Mouse (Mus musculus) liver, postnatal 0 days (tissue): ENCODE measurements at regions not wholly inside any gene's neighbourhood (a gene's known extent, or its start where the extent isn't known, plus 50 kb on each side); places are given as distances from the start of the nearest gene placed in this dataset.

Experiments
- ATAC-seq: fragments of 200-750 bp; cut with Nextera tagmentation; 2 replicates; pipeline ENCODE4 v1.8.0; 2017; ENCODE audit warnings: mild to moderate bottlenecking, moderate library complexity
- DNase-seq: peaks from one replicate; pipeline ENCODE4 v3.0.0-alpha.2; 2016
- H3K27ac ChIP-seq: fragments of 300-500 bp; sonication (generic); 2 replicates; pipeline ENCODE4 v1.5.1; 2014; ENCODE audit warnings: antibody characterized with exemption, moderate library complexity, mild to moderate bottlenecking, low read depth
- H3K27me3 ChIP-seq: fragments of 300-500 bp; sonication (generic); 2 replicates; pipeline ENCODE4 v1.6.1; 2014; ENCODE audit warnings: low read length, control low read depth, mixed read lengths; ENCODE audit not compliant: insufficient read depth
- H3K36me3 ChIP-seq: fragments of 300-500 bp; sonication (generic); replicated peaks from 2 replicates; pipeline ENCODE4 v1.6.1; 2014; ENCODE audit warnings: mild to moderate bottlenecking, control low read depth, low read length, moderate library complexity, mixed read lengths; ENCODE audit not compliant: insufficient read depth
- H3K4me1 ChIP-seq: fragments of 300-500 bp; sonication (generic); 2 replicates; pipeline ENCODE4 v1.6.1; 2014; ENCODE audit warnings: antibody characterized with exemption, mild to moderate bottlenecking, control low read depth; ENCODE audit not compliant: insufficient read depth
- H3K4me2 ChIP-seq: fragments of 300-500 bp; sonication (generic); 2 replicates; pipeline ENCODE4 v1.6.1; 2014; ENCODE audit warnings: low read depth, mild to moderate bottlenecking, low read length, moderate library complexity, mixed read lengths
- H3K4me3 ChIP-seq: fragments of 300-500 bp; sonication (generic); 2 replicates; pipeline ENCODE4 v1.5.1; 2014; ENCODE audit warnings: low read depth, low read length
- H3K9ac ChIP-seq: fragments of 300-500 bp; sonication (generic); replicated peaks from 2 replicates; pipeline ENCODE4 v1.6.1; 2014; ENCODE audit warnings: mild to moderate bottlenecking, moderate library complexity
- H3K9me3 ChIP-seq: fragments of 300-500 bp; sonication (generic); 2 replicates; pipeline ENCODE4 v1.6.1; 2016; ENCODE audit warnings: mild to moderate bottlenecking, control low read depth, low read length, mixed read lengths
- CTCF ChIP-seq: sonication (generic); IDR thresholded peaks from 2 replicates; pipeline ENCODE4 v1.5.1; 2016; ENCODE audit warnings: antibody characterized with exemption, low read depth
- EP300 ChIP-seq: IDR thresholded peaks from 2 replicates; pipeline ENCODE4 v1.6.1; 2016; ENCODE audit warnings: antibody characterized with exemption, low read depth, mild to moderate bottlenecking
- WGBS: fragments of 180-500 bp; shearing (Covaris S2); extraction: QIAGEN DNeasy Blood & Tissue Kit; methylation state at CpG from one replicate; pipeline ENCODE4 v1.1.7; 2014; ENCODE audit not compliant: insufficient replicate concordance; 5-methylcytosine and 5-hydroxymethylcytosine counted together

DNA sequence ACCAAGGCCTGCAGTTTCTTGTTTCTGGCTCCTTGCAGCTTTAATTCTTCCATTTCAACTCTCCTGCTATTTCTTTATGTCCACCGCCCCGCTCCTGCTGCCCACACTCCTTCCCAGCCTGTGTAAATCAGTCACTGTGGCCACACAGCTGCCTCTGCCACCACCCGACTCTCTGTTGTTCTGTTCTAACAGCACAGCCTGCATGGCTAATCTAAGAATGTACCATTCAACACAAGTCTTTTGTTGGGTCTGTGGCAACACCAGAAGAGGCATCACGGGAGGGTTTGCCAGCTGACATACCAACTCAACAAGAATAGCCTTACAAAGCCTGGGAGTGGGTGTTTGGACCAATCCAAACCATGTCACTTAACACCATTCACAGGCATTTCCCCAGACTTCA is 264.9 kb upstream of the Pum3 start:
- Histone ChIP-seq H3K9ac (no peak overlapping the region), H3K4me2 (no peak overlapping the region), H3K27me3 (no peaks in the 10 kb centered on the region), H3K9me3 (no peaks in the 10 kb centered on the region), H3K36me3 (no peaks in the 10 kb centered on the region), H3K4me1 (no peaks in the 10 kb centered on the region), H3K27ac (no peak overlapping the region), H3K4me3 (no peak overlapping the region)
- no peak for ATAC-seq
- no peak for DNase-seq
- TF ChIP-seq CTCF (no peak), EP300 (no peak)
- WGBS = 84% methylated on average over 4 of the region's 4 CpGs

- Histone ChIP-seq H3K27me3 (no peaks in the 10 kb centered on the region), H3K4me2 (no peak overlapping the region), H3K27ac (no peak overlapping the region), H3K36me3 (no peaks in the 10 kb centered on the region), H3K9me3 (no peaks in the 10 kb centered on the region), H3K4me3 (no peak overlapping the region), H3K4me1 (no peaks in the 10 kb centered on the region), H3K9ac (no peak overlapping the region)
- peak; percentile 22 for TF ChIP-seq CTCF
- TF ChIP-seq EP300 = no peak
- 67% methylated on average over 7 of the region's 7 CpGs for WGBS
- ATAC-seq = no peak
- DNase-seq = no peak
Measured at GRCm38 (mm10) chr19:27693706-27694105, 264.1 kb upstream of the Pum3 start.

DNA sequence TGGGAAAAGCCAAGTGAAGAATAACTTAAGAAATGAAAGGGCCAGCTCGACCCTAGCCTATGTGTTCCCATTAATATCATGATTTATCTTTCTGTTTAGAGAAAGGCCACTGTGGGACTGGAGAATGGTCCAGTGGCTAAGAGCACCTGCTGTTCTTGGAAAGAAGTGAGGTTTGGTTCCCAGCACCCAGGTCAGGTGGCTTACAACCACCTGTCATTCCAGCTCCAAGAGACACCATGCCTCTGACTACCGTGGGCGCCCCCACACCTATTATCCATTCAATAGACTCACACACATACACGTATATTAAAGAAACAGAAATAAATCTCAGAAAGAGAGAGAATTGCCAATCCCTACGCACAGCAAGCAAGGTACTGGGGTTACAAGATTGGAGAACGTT is 263.3 kb upstream of the Pum3 start:
- WGBS = 84% methylated on average over 6 of the region's 6 CpGs
- H3K36me3 ChIP-seq = no peaks in the 10 kb centered on the region
- no peaks in the 10 kb centered on the region for H3K4me1 ChIP-seq
- H3K4me2 ChIP-seq = no peak overlapping the region
- no peak for DNase-seq
- H3K27ac ChIP-seq = no peak overlapping the region
- no peak overlapping the region for H3K4me3 ChIP-seq
- TF ChIP-seq EP300 = no peak
- TF ChIP-seq CTCF = no peak
- no peaks in the 10 kb centered on the region for H3K9me3 ChIP-seq
- no peak for ATAC-seq
- H3K9ac ChIP-seq = no peak overlapping the region
- no peaks in the 10 kb centered on the region for H3K27me3 ChIP-seq

DNA sequence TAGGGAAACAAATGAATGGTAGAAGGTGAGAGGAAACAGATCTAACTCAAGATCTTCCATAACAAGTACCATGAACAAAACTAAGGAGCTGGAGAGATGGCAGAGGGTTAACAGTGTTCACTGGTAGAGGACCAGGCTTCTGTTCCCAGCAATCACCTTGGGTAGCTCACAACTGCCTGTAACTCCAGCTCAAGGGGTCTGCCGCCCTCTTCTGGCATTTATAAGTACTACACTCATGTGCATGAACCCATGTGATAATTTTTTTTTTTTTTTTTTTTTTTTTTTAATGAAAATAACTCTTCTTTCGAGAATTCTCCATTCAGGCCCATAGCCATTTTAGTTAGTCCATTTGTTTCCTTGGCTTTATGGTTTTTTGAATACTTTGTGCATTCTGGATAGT is 253.8 kb upstream of the Pum3 start:
- Histone ChIP-seq H3K36me3 (no peaks in the 10 kb centered on the region), H3K27me3 (no peaks in the 10 kb centered on the region), H3K9me3 (no peaks in the 10 kb centered on the region), H3K4me2 (no peak overlapping the region), H3K27ac (no peak overlapping the region), H3K4me1 (no peaks in the 10 kb centered on the region), H3K9ac (no peak overlapping the region), H3K4me3 (no peak overlapping the region)
- WGBS = 46% methylated on average over 2 of the region's 2 CpGs
- ATAC-seq = no peak
- TF ChIP-seq CTCF (peak; percentile 51), EP300 (no peak)
- DNase-seq = peak; percentile 19

GRCm38 (mm10) chr19:27679427-27679826 is 249.8 kb upstream of the Pum3 start:
- 73% methylated on average over 7 of the region's 7 CpGs for WGBS
- ATAC-seq (no peak), DNase-seq (no peak)
- H3K4me2 ChIP-seq = no peak overlapping the region
- no peaks in the 10 kb centered on the region for H3K9me3 ChIP-seq
- H3K9ac ChIP-seq = no peak overlapping the region
- H3K36me3 ChIP-seq = no peaks in the 10 kb centered on the region
- no peaks in the 10 kb centered on the region for H3K4me1 ChIP-seq
- no peak overlapping the region for H3K27ac ChIP-seq
- no peaks in the 10 kb centered on the region for H3K27me3 ChIP-seq
- no peak overlapping the region for H3K4me3 ChIP-seq
- TF ChIP-seq EP300 (no peak), CTCF (no peak)

- H3K4me1 ChIP-seq = no peaks in the 10 kb centered on the region
- TF ChIP-seq CTCF (no peak), EP300 (no peak)
- H3K27me3 ChIP-seq = no peaks in the 10 kb centered on the region
- H3K36me3 ChIP-seq = no peaks in the 10 kb centered on the region
- H3K27ac ChIP-seq = no peak overlapping the region
- DNase-seq (no peak), ATAC-seq (peak; percentile 25; the same call in 1 of the 2 replicates)
- 47% methylated on average over 2 of the region's 2 CpGs for WGBS
- H3K9ac ChIP-seq = no peak overlapping the region
- no peak overlapping the region for H3K4me3 ChIP-seq
- H3K9me3 ChIP-seq = no peaks in the 10 kb centered on the region
- peak overlapping the region; percentile 44 for H3K4me2 ChIP-seq
Measured at GRCm38 (mm10) chr19:27672679-27673190, 243.1 kb upstream of the Pum3 start.

DNA sequence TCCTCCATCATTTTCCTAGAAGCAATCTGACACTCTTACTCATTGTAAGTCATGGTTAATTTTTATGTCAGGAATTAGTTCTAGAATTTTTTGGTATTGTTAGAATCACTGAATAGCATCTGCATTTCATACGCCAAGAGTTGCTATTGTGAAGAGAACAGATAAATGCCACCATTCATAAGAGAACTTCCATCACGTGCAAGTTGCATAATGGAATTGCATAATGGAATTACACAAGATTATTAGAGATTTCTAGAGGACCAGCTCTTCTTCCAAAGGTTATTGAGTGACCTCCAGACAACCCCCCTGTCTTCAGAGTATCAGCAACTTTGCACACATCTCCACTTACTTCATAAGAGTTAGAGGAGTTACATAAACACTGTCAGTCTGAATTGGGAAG is 233.7 kb upstream of the Pum3 start:
- no peaks in the 10 kb centered on the region for H3K36me3 ChIP-seq
- TF ChIP-seq CTCF = no peak
- no peak for TF ChIP-seq EP300
- no peak overlapping the region for H3K4me3 ChIP-seq
- no peak overlapping the region for H3K9ac ChIP-seq
- no peak for DNase-seq
- no peak overlapping the region for H3K4me2 ChIP-seq
- no peaks in the 10 kb centered on the region for H3K9me3 ChIP-seq
- no peaks in the 10 kb centered on the region for H3K4me1 ChIP-seq
- no peak for ATAC-seq
- no peaks in the 10 kb centered on the region for H3K27me3 ChIP-seq
- H3K27ac ChIP-seq = no peak overlapping the region
- 69% methylated on average over 2 of the region's 2 CpGs for WGBS
